Mouse (Mus musculus): ENCODE data around the gene B3gnt6.
"Not testable (repeated sequence)": the region's sequence is repeated elsewhere in the genome, so short reads cannot be mapped to it uniquely, and the experiment has no call there.

B3gnt6 gene

DNA sequence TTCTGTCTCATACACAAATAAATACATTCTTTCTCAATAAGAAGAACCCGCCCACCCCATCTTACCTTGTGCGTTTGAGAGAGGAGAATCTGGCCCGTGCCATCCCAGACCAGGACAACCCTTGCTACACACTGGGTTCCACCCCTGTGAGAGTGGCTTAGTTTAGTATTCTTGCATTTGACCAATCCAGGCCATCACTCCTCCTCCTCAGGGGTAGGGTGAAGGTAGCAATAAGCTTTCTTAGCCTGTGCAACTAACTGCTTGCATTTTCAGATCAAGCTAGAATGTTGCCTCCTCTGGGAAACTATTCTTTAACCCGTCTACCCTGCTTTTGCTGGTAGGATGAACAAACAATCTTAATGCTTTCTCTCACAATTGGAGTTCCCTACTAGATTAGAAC, at the start of gene B3gnt6:
Gene B3gnt6 (minus strand): TSS at position 101 of the 400 bp plus-strand sequence.
- no peak for DNase-seq (ENCODE audit: extremely low read depth, low read depth, low spot score)

DNA sequence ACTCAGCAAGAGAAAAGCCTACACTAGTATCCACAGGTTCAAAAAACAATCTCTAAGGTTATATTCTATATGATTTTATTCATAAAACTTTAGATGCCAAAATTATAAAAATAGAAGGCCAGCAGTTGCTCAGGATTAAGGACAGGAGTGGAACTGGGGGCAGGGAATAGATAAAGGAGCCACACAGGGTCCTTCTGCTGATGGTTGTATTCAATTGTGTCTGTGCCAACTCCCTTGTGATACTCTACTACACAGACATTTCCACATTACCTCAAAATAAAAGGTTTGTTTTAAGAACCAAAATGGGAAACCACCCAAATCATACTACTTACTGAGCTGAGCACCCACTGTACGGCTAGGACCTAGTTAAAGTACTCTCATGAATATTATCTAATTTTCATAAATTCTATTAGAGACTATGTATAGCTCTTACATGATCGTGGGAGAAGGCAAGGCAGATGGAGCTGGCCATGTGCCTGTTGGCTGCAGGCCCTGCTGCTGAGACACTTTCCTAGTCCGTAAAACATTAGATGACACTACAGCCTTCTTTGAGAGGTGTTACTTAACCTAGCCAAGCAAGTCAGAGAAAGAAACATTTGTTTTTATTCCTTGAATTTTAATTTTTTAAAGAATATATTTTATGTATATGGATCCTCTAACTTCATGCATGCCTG, 37.5 kb upstream of the B3gnt6 start:
- DNase-seq (ENCODE audit: extremely low read depth, low read depth, low spot score) = no peak

DNA sequence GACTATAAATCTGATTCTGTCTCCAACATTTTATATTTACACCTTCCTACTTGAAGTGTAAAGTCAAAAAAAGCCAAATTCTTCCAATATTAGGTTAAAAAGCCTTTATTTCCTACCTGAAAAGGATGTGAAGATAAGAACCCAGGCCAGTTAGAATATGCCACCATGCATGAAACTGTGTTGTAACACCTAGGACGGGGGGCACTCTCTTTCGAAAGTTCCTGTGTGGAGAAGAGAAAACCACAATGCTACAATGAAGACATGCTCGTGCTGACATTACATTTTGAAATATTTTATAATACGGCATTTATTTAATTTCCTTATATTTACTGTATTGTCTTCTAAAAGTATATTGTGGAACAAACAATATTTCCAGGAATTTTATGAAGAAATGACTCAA, 24.5 kb upstream of the B3gnt6 start:
- DNase-seq (ENCODE audit: extremely low read depth, low read depth, low spot score) = no peak

DNA sequence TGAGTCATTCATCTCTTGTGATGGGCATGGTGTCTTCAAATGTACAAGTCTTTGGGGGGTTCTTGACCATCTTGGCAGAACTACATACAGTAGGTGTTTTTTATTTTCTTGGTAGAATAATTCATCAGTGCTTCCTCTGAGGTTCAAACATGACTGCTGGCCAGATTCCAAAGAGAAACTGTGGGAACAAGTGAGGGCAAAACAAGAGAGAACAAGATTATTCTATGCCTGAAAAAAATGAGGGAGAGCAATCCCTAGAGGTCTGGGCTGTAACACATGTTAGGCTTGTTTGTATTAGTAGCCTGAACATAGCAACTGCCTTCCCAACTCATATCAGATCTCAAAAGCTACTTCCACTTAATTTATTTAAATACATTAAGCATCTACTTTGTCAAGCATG, 17.4 kb upstream of the B3gnt6 start:
- DNase-seq (ENCODE audit: extremely low read depth, low read depth, low spot score) = no peak

DNA sequence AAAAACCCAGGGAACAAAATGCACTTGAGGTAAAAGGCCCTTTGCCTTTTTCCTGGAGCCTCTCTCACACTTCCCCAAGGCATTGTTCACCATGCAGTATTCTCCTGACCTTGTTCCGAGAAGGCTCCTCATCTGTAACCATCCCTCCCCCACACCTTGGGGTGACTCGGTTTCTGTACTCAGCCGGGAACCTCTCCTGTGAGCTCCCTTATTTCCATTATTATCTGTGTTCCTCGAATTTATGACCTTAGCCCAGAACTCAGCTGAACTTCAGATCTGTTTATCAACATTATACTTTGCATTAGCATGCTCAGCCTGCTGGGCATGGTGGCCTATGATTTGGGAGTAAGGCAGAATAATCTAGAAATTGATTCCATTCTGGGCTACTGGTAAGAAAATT, 3.7 kb upstream of the B3gnt6 start:
- no peak for DNase-seq (ENCODE audit: extremely low read depth, low read depth, low spot score)

DNA sequence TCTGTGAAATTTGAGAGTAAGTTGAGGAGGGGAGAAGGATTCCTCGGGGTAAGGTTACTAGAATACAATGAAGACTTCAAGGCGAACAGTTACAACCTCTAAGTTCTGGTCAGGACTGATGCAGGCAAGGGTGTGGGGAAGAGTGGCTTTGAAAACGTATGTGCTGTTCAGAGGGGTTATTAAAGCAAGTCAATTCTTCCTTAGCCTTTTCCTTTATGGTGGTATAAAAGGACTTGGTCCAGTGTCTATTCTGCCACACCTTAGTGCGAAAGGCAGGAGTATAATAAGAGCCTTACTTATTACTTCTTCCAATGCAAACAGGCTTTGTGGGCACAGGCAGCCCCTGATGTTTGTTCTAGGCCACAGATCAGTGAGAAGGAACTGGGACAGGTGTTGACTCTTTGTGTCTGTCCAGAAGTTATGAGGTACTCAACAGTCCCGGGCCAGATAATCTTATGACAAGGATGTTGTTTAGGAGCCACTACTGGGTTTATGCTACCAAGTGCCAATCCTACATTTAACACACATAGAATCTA, 2.3 kb upstream of the B3gnt6 start:
- DNase-seq (ENCODE audit: extremely low read depth, low read depth, low spot score) = no peak

DNA sequence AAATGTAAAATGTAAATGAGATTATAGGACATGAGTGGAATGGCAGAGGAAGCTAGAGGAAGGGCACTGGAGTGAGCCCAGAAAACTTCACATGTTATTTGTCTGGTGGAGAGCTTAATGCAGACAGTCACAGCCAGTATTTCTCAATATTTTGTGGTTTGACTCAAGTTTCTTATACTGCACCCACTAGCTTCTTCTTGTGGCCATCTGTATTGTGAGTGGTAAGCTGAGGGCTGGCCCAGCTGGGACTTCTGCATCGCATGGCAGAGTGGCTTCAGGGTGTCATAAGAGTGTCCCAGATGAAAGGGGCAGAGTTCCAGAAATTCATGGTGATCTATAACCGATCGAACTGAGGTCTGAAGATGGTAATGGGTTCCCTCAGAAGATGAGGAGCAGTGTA, 1.1 kb upstream of the B3gnt6 start:
- DNase-seq (ENCODE audit: extremely low read depth, low read depth, low spot score) = no peak

DNA sequence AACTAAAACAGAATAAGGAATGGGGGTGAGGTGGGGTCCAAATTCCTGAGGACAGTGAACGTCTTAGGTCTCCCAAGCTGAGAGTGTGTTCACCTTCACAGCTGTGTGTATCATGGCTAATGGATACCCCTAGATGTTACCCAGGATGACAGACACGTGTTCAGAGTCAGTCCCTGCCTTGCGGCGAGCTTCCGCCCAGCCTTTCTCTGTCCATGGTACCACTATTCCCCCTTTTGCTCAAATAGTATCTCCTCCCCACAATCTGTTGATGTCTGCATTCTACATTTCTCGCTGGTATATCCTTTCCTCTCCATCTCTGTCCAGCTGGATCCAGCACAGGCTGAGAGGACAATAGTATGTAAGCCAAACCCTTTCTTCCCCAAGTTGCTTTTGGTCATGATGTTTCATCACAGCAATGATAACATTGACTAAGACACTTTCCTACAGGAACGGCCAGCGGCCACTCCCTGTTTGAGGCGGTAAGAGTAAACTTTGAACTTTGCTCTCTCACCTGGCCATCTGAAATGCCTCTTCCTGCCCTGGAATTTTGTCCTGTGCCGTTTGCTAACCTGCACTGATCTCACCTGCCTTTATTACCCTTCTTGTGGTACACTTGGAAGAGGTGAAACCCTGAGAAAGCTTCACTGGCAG, 4.0 kb downstream of the B3gnt6 start:
- no peak for DNase-seq (ENCODE audit: extremely low read depth, low read depth, low spot score)

DNA sequence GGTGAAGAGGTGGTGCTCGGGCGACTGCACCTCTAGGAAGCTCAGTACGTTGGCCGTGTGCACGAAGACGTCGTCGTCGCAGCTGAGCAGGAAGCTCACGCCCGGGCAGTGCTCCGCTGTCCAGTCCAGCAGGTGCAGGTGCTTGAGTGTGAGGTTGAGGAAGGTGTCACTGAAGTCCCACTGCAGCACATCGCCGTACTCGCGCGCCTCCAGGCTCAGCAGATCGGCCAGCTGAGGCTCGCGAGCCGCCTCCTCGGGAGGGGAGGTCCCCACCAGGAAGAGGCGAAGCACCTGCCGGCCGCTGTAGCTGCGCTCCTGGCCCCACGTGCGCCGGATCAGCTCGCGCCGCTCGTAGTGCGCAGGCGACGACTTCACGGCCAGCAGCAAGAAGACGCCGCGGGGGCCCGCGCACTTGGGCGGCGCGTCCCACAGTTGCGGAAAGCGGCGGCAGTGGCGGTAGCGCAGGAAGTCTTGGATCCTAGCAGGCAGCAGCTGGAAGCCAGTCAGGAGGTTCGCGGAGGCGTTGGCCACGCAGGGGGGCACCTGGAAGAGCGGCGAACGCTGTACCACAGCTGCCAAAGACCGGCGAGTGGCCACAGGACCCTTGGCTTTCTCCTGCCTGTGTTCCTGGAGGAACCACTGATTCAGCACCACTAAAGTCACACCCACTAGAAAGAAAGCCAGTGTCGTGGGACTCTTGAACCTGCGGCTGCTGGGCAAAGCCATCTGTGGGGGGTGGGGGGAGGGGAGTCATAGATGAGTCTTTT, 5.1 kb downstream of the B3gnt6 start:
- DNase-seq (ENCODE audit: extremely low read depth, low read depth, low spot score) = no peak

DNA sequence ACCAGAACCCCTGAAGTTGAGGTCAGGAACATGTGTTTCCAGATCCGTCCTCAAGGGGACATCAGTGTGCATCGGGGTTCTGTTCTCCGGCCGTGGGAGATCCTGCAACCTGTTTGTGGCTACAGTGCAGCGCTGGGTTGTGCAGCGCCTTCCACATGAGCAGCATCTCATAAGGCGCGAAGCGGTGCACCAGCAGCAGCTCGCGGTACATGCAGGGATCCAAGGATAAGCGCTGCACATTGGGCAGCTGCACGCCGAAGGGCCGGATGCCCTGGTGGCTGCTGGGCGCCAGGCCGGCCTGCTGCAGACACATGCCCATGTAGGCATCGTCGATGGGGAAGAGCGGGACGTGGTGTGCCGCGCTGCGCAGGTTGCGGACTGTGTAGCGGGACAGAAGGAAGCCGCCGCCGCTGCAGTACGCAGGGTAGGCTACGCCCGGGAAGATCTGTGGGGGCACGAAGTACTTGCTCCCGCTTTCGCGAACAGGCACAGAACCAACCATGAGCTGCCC, 5.7 kb downstream of the B3gnt6 start:
- no peak for DNase-seq (ENCODE audit: extremely low read depth, low read depth, low spot score)

DNA sequence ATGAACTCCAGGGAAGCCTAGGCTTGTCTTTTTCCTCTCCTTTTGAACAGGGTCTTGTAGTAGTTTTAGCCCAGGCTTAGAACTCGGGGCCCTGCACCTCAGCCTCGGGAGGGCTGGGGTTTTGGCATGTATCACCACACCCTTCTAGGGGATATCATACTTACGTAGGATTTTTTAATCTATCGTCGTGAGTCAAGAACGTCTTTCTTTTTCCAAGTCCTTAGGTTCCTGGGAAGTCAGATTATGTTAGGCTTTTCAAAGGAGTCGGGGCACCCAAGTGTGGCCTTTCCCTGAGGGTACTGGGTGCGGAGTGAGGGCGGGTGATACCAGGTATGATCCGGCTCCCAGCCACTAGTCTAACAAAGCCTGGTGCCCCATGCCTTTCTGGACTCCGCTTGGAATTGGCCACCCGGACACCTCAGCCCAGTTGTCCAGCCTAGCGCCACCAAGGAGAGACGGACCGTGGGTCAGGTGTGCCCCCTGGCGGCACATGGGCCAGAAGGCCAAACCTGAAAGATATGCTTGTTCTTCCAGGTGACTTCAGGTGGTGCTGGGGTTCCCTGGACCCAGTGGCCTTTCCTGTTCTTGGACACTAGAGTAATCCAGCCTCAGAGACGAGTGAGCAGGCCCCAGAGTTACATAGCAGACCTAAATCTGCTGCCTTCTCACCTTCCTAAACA, 7.6 kb downstream of the B3gnt6 start:
- no peak for DNase-seq (ENCODE audit: extremely low read depth, low read depth, low spot score)

DNA sequence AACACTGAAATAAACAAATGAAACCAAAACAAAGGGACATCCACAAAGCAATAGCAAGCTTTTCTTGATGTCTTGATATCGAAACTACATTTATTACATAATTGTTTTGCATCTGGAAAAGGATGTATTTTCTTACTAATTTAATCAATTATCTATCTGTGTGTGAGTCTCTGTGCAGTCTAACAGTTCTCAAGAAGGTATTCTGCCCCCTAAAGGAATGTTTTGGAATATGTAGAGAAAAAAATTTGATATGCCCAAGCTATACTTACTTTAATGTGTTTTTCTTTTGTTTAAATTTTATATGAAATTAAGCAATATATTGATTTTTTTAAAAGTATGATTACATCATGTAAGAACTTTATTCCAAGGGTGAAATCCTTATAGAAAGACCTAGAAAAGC, 8.7 kb downstream of the B3gnt6 start:
- no peak for DNase-seq (ENCODE audit: extremely low read depth, low read depth, low spot score)

DNA sequence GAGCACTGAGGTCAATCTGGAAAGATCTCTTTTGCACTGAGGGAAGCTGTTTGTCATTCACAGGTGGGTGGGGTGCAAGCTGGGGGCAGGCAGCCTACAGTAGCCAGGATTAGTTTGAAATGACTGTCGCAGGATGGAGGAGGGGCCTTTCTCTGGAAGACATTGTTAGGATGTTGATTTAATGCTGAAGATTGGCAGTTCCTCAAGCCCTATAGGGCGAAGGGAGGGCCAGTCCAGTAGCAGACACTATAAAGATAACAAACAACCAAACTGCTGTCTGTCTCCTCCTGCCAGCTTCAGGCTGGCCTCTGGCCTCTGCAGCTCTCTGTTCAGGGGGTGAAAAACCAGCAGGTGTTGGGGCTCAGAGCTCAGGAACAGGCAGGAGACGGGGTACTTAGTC, 9.5 kb downstream of the B3gnt6 start:
- no peak for DNase-seq (ENCODE audit: extremely low read depth, low read depth, low spot score)

DNA sequence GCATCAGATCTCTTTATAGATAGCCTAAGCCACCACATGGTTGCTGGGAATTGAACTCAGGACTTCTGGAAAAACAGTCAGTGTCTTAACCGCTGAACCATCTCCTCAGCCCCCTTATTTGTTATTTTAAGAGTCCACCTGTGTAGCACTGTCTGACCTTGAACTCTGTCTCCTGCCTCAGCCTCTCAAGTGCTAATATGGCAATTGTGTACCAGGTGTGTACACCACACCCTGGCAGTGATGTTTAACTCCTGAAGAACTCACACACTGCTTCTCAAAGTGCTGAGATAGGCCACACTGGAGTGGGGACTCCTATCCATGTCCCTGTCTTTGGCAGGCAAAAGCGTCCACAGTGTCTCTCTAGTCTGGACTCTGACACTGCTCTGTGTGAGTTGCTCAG, 10.6 kb downstream of the B3gnt6 start:
- DNase-seq (ENCODE audit: extremely low read depth, low read depth, low spot score) = no peak

DNA sequence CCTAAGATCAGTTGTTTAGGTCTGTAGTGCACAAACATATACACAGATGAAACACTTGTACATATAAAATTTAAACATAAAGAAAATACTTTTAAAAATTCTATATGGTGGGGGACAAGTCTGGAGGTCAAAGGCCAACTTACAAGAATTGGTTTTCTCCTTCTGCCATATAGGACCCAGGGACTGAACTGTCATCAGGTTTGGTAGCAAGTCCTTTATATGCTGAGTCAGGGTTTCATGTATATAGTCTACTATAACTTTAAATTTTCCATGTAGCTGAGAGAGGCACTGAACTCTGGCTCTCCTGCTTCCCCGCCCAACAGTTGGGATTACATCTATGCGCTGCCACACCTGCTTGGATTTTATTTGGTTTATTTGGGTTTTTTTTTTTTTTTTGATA, 11.0 kb downstream of the B3gnt6 start:
- DNase-seq (ENCODE audit: extremely low read depth, low read depth, low spot score) = no peak

DNA sequence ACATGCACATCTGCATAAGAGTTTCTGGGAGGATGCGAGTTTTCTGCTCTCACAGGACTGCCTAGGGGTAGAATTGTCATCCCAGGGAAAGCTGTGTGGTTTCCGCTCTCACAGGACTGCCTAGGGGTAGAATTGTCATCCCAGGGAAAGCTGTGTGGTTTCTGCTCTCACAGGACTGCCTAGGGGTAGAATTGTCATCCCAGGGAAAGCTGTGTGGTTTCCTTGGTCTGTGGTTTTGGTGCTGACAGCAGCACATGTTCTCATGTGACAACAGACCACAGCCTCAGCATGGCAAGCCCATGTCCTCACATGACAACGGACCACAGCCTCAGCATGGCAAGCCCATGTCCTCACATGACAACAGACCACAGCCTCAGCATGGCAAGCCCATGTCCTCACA, 11.9 kb downstream of the B3gnt6 start:
- not testable (repeated sequence) for DNase-seq (ENCODE audit: extremely low read depth, low read depth, low spot score)

DNA sequence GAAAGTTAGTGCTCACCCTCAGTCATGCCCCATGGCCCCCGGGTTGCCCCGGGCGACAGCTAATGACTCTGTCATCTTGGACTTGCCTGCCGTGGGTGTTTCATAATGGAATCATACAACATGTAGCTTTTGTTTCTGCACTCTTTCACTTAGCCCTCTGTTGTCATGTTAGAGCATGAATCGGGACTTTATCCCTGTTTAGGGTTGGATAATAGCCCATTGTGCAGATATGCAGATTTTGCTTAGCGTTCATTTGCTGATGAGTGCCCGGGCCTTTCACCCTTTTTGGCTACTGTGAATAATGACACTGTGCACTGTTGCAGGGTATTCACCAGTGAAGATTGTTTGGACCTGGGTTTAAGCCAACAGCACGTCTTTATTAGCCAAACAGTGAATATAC, 12.6 kb downstream of the B3gnt6 start:
- DNase-seq (ENCODE audit: extremely low read depth, low read depth, low spot score) = no peak

DNA sequence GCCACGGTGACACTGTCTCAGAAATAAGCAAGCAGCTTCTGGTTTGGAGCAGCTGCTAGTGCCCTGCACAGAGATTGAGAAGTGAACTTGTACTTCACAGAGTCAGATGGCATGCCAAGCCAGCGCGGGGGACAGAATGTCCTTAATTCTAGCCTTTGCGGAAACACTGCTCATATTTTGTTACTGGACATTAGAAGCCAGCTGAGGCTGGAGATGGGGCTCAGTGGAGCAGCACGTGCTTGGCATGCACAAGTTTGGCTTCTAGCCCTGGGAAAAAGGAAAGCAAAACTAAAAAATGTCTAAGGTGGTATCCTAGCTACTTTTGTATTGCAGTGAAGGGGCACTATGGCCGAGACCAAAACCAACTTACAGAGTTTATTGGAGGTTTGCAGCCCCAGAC, 14.0 kb downstream of the B3gnt6 start:
- DNase-seq (ENCODE audit: extremely low read depth, low read depth, low spot score) = no peak

DNA sequence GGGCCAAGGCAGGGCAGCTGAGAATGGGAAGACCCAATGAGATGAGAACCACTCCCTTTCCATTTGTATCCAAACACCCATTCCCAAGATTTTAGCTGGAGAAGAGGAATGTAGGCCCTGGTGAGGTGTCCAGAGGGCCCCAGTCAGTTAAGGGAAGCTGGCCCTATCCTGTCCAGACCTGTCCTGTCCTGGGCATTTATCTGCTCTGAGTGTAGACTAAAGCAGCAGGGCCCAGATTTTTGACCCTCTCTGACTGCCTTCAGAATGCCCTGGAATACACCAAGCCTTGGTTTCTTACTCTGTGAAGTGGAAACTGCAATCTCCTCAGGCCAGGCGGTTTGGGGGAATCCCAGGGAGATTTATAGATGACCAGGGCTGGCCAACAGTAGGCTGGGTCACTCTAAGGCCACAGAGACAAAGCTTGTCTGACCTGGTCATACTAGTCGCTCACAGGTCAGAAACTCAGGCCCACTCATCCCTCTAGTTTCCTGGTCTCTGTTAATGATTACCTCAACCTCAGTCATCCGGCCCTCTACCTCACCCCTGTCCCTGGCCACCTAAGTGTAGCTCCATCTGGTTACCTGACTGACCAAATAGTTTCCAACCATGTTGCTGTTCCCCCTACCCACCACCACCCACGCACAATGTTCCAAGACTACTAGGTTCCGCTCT, 20.6 kb downstream of the B3gnt6 start:
- no peak for DNase-seq (ENCODE audit: extremely low read depth, low read depth, low spot score)

DNA sequence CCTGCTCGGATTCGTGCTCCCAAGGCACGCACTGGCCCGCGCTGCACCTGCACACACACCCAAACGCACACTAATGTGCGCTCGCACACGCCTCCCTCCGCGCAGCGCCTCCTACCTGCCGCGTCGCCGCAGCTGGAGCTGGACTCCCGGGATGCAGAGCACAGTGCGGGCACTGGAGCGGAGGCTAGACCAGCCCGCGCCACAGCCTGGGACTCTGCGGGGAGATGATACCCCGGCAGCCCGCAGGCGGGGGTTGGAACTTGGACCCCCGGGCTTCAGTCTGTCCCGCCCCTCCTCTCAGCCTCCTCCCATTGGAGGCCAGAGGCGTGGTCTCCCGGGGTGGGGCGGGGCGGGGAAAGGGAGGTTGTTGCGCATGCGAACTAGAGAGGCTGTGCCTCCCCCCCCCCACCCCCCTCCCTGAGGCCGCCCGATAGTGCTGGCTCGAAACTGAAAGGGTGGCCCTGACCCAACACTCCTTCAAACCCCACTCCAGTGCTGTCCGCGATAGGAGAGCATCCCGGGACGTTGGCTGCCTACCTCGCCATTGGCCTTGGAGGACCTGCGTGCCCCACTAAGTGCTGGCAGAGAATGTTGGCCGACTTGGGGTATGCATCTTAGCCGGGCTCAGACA, 21.2 kb downstream of the B3gnt6 start, which contains the start of gene Capn5:
Gene Capn5 (minus strand): TSS at position 346 of the 631 bp plus-strand sequence.
- DNase-seq (ENCODE audit: extremely low read depth, low read depth, low spot score) = no peak
